Mouse (Mus musculus) T-helper 2 cell (primary cell): ENCODE measurements around the gene Smg1.

Experiments used
- in situ Hi-C: fragments of 300-600 bp; cut with MboI, MseI; formaldehyde crosslinking; loops from one replicate; pipeline ENCODE4 v1.15.1; 2025; ENCODE audit warnings: high pct_unique_total_duplicates

Gene Smg1

DNA sequence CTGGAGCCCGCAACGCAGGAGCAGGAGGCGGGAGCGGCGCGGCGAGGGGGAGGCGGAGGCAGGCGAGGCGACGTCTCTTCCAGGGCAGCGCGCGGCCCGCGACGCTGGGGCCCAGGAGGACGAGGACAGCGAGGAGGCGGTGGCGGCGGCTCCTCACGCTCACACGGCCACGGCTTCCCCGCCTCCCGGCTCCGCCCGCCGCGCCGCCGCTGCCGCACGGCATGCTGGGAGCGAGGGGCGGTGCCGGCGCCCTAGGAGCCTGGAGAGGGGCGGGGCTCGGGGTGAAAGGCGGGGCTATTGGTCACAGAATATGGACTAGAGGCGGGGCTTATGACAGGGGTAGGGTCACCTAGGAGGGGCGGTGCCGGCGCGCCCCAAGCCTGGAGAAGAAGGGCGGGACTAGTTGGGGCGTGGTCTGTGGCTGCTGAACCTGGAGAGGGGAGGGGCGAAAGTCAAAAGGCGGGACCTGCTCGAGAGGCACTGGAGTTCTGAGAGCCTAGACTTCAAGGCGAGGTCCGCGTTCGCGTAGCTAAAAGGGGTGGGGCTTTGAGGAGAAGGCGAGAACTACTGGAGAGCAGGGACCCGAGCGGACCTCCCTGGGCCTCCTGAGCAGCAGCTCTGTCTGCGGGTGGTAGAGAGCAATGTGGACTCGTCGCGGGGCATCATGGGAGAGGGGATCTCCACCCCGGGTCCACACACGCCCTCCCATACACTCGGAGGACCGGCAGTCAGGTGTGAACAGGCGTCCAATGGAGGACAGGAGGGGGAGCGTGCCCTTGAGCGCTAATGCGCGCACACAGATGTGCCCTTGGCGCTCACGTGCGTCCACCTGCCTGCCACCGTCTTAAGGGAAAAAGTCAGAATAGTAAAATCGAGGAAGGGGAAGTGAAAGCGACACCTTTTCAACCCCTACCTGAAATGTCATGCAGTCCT lies at the start of gene Smg1:
Gene Smg1, minus strand, starts transcription at position 218 of the 933 bp plus-strand sequence.
- in situ Hi-C loops = no loop called here

GRCm38 (mm10) chr7:118283186-118283585 lies 39.7 kb upstream of the Smg1 start:
- in situ Hi-C loops = loop anchor here (25.0 kb wide), 1 partner anchor 896 kb away; the partner anchor contains the start of gene Xylt1

- in situ Hi-C loops = loop anchor here (25.0 kb wide), 1 partner anchor 895 kb away; the partner anchor contains the start of gene Xylt1
Observed at GRCm38 (mm10) chr7:118282543-118282942, 39.1 kb upstream of the Smg1 start.

GRCm38 (mm10) chr7:118279521-118279920 lies 36.1 kb upstream of the Smg1 start:
- in situ Hi-C loops = loop anchor here (25.0 kb wide), 1 partner anchor 892 kb away; the partner anchor contains the start of gene Xylt1

DNA sequence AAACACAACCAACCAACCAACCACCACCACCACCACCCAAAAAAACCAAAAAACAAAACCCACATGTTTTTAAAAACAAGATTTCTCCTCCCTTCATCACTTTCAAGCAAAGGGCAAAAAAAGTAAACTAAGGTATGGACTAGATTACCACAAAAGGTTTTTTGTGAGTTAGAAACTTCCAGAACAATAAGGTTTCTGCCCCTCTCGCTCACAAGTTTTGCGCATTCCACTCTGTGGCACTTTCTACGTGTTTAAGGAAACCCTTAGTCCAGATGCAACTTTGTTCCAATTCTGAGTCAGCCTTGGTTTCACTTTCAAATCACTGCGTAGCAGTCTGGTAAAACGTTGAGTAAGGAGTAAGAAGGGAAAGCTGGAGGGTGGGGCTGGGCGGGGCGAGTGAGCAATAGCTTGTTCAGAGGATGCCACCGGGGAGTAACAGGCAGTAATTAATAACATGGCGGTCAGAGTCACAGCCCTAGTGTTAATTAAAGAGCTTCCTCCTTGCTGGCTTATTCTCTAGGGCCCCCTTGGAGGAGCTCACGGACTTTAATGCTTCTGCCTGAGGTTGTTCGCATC lies 34.0 kb upstream of the Smg1 start:
- in situ Hi-C loops = loop anchor here (25.0 kb wide), 1 partner anchor 890 kb away; the partner anchor contains the start of gene Xylt1

DNA sequence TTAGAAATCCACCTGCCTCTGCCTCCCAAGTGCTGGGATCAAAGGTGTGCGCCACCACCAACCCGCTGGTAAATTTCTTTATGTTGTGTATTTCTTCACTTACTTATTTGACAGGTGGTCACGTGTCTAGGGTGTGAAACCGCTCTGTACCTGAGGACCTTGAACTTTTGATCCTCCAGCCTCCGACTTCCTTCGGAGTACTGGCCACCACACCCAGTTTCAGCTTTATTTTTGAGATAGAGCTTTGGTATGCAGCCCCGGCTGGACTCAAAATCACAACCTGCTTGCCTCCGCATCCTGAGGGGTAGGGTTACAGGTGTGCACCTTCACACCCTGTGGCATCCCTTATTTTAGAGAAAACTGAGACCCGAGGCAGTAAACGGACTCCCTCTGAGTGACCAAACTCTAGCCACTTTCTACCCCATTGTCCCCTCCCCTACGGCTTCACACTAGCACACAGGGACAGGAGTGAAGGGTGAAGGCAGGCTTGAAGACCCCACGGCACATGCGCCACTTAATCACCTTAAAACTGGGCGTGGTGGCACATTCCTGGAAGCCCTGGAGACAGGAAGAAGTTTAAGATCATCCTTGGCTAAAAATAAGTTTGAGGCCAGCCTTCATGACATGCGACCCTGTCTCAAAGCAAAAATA lies 33.3 kb upstream of the Smg1 start:
- in situ Hi-C loops = loop anchor here (25.0 kb wide), 1 partner anchor 890 kb away; the partner anchor contains the start of gene Xylt1

GRCm38 (mm10) chr7:118275265-118275664 lies 31.8 kb upstream of the Smg1 start:
- in situ Hi-C loops = loop anchor here (25.0 kb wide), 1 partner anchor 888 kb away; the partner anchor contains the start of gene Xylt1

GRCm38 (mm10) chr7:118274851-118275250 lies 31.4 kb upstream of the Smg1 start:
- in situ Hi-C loops = loop anchor here (25.0 kb wide), 1 partner anchor 888 kb away; the partner anchor contains the start of gene Xylt1

GRCm38 (mm10) chr7:118274169-118274568 lies 30.7 kb upstream of the Smg1 start:
- in situ Hi-C loops = no loop called here

DNA sequence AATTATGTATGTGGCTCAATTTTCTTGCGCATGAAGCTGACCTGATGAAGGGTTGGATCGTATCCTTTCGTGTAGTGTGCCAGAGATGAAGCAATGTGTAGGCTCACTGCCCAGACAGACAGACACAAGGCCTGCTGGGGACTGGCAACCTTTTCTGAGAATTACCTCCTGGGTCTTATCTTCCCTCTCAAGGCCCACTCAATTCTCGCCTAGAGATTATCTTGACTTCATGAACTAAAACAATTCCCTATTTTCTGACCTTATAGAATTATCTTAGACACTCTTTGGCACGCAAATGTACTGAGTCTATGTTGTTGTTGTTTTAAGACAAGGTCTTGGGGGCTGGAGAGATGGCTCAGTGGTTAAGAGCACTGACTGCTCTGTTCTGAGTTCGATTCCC lies 22.6 kb upstream of the Smg1 start:
- in situ Hi-C loops = no loop called here

GRCm38 (mm10) chr7:118263606-118264005 lies 20.1 kb upstream of the Smg1 start:
- in situ Hi-C loops = no loop called here

- in situ Hi-C loops = no loop called here
Observed at GRCm38 (mm10) chr7:118262409-118262808, 18.9 kb upstream of the Smg1 start.

DNA sequence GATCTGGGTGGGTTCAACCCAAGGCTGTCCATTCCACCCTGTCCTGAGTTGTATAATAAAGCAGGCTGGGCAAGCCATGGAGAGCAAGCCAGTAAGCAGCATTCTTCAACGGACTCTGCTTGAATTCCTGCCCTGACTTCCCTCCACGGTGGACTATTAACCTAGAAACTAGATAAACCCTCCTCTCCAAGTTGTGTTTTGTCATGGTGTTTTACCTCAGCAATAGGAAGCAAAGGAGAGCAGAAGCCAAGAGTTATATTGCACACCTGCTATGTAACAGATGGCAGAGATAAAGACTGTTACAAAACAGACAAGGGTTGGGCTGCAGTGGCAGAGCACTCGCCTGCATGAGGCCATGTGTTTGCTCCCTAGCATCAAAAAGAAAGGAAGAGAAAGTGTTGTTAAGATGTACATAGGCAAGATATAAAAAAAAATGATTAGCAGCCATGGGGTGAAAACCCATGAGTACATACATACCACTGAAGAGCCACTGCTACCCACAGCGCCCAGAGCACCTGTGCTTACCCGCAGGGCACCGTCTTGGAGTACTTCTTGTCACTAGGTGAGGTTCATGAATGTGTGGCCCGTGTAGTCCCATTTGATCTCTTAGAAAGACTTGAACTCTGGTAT lies 16.3 kb upstream of the Smg1 start:
- in situ Hi-C loops = no loop called here

DNA sequence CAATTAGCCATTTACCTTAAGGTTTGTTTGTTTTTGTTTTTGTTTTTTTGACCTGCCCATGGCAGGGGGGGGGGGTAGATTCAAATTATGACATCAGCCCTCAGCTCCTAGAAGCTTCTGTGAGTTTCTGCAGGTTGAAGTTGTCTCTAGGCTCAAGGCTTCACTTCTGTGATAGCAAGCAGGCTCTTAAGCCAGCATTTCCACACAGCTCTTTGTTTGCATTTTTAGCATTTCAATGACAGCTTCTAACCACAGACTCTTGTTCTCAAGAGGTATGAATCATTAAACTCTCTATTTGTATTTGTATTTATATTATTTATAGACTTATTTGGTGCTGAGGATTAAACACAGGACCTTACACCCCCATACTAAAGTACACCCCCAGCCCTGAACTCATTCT lies 15.0 kb upstream of the Smg1 start:
- in situ Hi-C loops = no loop called here

DNA sequence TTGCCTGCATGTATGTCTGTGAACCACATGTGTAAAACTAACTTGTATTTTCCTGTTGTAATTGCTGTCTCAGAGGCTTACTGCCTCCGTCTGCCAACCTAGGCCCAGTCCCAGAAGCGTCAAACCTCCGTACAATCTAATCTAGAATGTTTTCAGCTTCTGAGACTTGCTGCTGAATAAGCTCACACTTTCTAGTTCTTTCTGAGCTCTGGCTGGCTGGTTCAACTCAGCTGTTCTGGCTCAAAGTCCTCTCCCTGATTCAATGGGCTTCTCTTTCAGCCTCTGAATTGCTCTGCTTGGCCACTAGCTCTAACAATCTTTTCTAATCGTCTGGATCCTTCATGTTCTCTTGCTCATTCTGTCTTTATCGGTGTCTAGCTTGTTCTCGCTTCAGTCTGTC lies 13.3 kb upstream of the Smg1 start:
- in situ Hi-C loops = no loop called here

- in situ Hi-C loops = no loop called here
Observed at GRCm38 (mm10) chr7:118254460-118254859, 11.0 kb upstream of the Smg1 start.

DNA sequence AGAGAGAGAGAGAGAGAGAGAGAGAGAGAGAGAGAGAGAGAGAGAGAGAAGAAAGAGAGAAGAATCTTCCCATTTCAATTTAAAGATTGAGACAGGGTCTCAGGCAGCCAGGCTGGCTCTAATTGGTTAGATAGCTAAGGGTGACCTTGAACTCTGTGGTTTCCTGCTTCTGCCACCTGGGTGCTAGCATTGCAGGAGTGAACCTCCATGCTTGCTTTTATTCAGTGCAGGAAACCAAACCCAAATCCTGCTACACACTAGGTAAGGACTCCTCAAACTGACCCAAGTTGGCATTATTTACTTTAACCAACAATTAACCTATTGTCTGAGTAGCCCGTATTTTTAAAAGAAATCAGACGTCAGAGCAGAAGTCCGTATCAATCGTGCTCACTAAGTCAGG lies 10.5 kb upstream of the Smg1 start:
- in situ Hi-C loops = no loop called here

DNA sequence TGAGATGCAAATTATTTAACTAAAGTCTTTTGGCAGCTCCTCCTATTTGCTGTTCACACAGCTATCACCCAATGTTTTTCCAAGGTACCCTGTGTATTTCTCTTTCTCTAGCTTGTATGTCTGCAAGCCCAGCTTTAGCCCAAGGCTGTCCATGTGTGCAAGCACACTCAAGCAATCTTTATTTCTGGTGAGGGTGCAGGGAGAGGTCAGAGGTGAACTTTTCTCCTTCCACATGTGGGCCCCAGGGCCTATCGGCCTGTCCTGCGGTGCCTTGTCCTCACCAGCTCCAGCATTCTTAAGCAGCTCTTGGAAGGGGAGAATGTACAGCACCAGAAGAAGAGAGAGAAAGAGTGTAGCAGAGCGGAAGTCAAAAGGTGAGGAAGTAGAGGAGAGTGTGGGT lies 9.5 kb upstream of the Smg1 start:
- in situ Hi-C loops = no loop called here

GRCm38 (mm10) chr7:118252349-118252748 lies 8.9 kb upstream of the Smg1 start:
- in situ Hi-C loops = no loop called here

DNA sequence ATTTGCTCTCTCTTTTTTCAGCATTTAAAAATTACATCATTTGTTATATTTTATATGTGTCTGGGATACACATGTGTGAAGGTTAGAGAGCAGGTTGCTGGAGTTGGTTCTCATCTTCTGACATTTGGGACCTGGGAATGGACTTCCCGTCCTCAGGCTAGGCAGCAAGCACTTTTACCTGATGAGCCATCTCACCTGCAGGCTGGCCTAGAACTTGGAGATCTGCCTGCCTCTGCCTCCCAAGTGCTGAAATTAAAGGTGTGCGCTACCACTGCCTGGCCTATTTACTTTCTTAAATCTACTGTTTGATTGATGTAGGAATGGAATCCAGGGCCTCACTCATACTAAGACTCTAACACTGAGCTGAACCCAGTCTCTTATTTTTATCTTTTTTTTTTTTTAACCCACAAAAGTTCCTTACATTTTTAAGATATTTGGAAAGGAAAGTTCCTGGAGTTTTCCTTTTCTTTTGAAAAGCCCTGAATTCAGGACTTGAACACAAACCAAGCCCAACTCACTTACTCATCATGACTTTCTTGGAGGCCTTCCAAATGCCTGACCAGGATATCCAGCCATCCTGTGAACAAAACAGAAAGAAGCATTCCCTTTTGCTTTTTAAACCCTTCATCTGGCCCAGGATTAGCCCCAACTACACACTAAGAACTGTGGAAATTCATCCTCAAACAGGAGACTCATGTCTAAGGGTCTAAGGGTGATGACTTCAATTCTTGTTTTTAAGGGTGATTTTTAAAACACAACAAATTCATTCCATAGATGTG lies 8.1 kb upstream of the Smg1 start:
- in situ Hi-C loops = no loop called here
